Mouse (Mus musculus): ENCODE measurements around the gene Rbm45.

DNA sequence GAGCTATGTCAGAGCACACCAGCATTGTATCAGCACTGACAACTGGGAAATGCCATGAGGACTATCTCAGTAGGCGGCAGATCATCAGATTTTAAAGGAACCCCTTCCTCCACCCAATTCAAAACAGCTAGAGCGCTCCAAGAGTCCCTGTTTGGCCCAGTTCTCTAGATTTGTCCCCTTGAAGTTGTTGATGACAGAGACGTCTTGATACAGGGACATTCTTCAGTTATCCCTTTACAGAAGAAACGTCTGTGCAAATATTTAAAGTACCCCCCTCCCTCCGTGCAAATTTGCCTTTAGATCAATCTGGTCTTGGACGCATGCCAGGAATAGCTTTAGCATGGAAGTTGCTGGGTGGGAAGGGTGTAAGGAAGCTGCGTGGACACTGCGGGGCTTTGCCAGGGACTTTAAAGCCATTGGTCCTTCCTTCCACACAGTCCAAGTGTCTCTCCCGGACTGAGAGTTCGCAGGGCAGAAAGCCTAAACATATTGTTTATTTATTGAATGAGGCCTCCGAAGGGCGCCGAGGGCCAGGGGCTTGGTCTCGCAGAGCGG is 35.9 kb downstream of the Rbm45 start:
- TF ChIP-seq CTCF (IDR thresholded peaks at IDR 0.05; ENCODE audit: extremely low read depth, insufficient read length, insufficient replicate concordance, low read depth, low read length) (no peak), POLR2A (IDR thresholded peaks at IDR 0.05; ENCODE audit: low read depth, low read length) (no peak)
